41 mouse cellular contexts compared by ENCODE assay signal in the genomic region with DNA sequence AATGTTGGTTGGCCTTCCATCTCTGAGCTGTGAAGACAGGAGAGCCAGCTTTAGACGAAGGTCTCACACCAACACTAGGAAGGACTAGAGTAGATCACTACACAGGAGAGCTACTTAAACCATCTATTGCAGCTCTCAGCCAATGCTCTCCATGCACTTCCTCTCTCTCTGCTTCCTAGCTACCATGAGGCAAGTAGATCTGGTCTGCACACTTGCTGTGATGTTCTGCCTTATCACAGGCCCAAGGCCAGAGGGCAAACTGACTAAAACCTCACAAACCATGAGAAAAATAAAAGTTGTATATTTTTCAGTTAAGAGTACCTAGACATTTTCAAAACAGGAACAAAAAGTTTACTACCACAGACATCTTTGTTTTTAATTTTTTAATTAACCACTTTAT. TPM values are rescaled to one million over a fixed set of nuclear protein-coding genes. Genes with fewer than 3 reads are reported as not detected.
"Had no signal": no experiment of that assay in that cellular context is flagged by ENCODE, and none has a peak within 500 bp of the region (broad histone marks: within the 10 kb centered on the region; RNA-seq: fewer than 3 reads in every experiment).

No protein-coding gene starts in this region.

RNA-seq across cellular contexts. Expression of a gene that starts 10.0 kb away (rescaled TPM):
- total RNA-seq: heart, postnatal 10 days; heart, postnatal 14 days; heart, postnatal 25 days; heart, postnatal 36 days; heart, postnatal 4 days; hindbrain, postnatal 0 days; layer of hippocampus, adult 18-20 months; layer of hippocampus, adult 2 months; layer of hippocampus, adult 8-10 months; layer of hippocampus, postnatal 10 days; layer of hippocampus, postnatal 14 days; layer of hippocampus, postnatal 25 days; layer of hippocampus, postnatal 36 days; left cerebral cortex, adult 18-20 months had no signal
- polyA plus RNA-seq: heart, embryonic 10.5 days; heart, embryonic 11.5 days; heart, embryonic 12.5 days; heart, embryonic 13.5 days; heart, embryonic 14.5 days; heart, embryonic 15.5 days; heart, embryonic 16.5 days; hindbrain, embryonic 10.5 days; hindbrain, embryonic 11.5 days; hindbrain, embryonic 12.5 days; hindbrain, embryonic 13.5 days; hindbrain, embryonic 14.5 days; hindbrain, embryonic 15.5 days; hindbrain, embryonic 16.5 days; hindbrain, postnatal 0 days; inflammation-experienced regulatory T-cells, adult 6 months; intestine, embryonic 14.5 days; intestine, embryonic 15.5 days; intestine, embryonic 16.5 days; intestine, postnatal 0 days; kidney, adult 2 months; kidney, embryonic 14.5 days; kidney, embryonic 16.5 days; kidney, postnatal 0 days had no signal

RNA-seq across cellular contexts. Expression of a gene that starts 24.8 kb away (rescaled TPM):
- total RNA-seq: heart, postnatal 10 days; heart, postnatal 14 days; heart, postnatal 25 days; heart, postnatal 36 days; heart, postnatal 4 days; hematopoietic stem cell, adult 5-6 weeks; hindbrain, postnatal 0 days; layer of hippocampus, adult 18-20 months; layer of hippocampus, adult 2 months; layer of hippocampus, adult 8-10 months; layer of hippocampus, postnatal 10 days; layer of hippocampus, postnatal 14 days; layer of hippocampus, postnatal 25 days; layer of hippocampus, postnatal 36 days; left cerebral cortex, adult 18-20 months had no signal
- polyA plus RNA-seq: heart, embryonic 10.5 days; heart, embryonic 11.5 days; heart, embryonic 12.5 days; heart, embryonic 13.5 days; heart, embryonic 14.5 days; heart, embryonic 15.5 days; heart, embryonic 16.5 days; heart, postnatal 0 days; hindbrain, embryonic 10.5 days; hindbrain, embryonic 11.5 days; hindbrain, embryonic 12.5 days; hindbrain, embryonic 13.5 days; hindbrain, embryonic 14.5 days; hindbrain, embryonic 15.5 days; hindbrain, embryonic 16.5 days; hindbrain, postnatal 0 days; inflammation-experienced regulatory T-cells, adult 6 months; intestine, embryonic 14.5 days; intestine, embryonic 15.5 days; intestine, embryonic 16.5 days; intestine, postnatal 0 days; kidney, adult 2 months; kidney, embryonic 14.5 days; kidney, embryonic 15.5 days; kidney, embryonic 16.5 days; kidney, postnatal 0 days; large intestine, adult 2 months had no signal

RNA-seq across cellular contexts. Expression of a gene that starts 28.8 kb away (rescaled TPM):
- total RNA-seq: heart, postnatal 10 days; heart, postnatal 14 days; heart, postnatal 25 days; heart, postnatal 36 days; heart, postnatal 4 days; hematopoietic stem cell, adult 5-6 weeks; hindbrain, postnatal 0 days; layer of hippocampus, adult 18-20 months; layer of hippocampus, adult 2 months; layer of hippocampus, adult 8-10 months; layer of hippocampus, postnatal 10 days; layer of hippocampus, postnatal 14 days; layer of hippocampus, postnatal 25 days; layer of hippocampus, postnatal 36 days; left cerebral cortex, adult 18-20 months had no signal
- polyA plus RNA-seq: heart, embryonic 10.5 days; heart, embryonic 11.5 days; heart, embryonic 12.5 days; heart, embryonic 13.5 days; heart, embryonic 14.5 days; heart, embryonic 15.5 days; heart, embryonic 16.5 days; heart, postnatal 0 days; hindbrain, embryonic 10.5 days; hindbrain, embryonic 11.5 days; hindbrain, embryonic 12.5 days; hindbrain, embryonic 13.5 days; hindbrain, embryonic 14.5 days; hindbrain, embryonic 15.5 days; hindbrain, embryonic 16.5 days; inflammation-experienced regulatory T-cells, adult 6 months; intestine, embryonic 14.5 days; intestine, embryonic 15.5 days; intestine, embryonic 16.5 days; intestine, postnatal 0 days; kidney, adult 2 months; kidney, embryonic 14.5 days; kidney, embryonic 15.5 days; kidney, embryonic 16.5 days; kidney, postnatal 0 days; large intestine, adult 2 months had no signal

RNA-seq across cellular contexts. Expression of a gene that starts 39.4 kb away (rescaled TPM):
- total RNA-seq: heart, postnatal 10 days; heart, postnatal 14 days; heart, postnatal 25 days; heart, postnatal 36 days; heart, postnatal 4 days; hematopoietic stem cell, adult 5-6 weeks; hindbrain, postnatal 0 days; layer of hippocampus, adult 18-20 months; layer of hippocampus, adult 2 months; layer of hippocampus, adult 8-10 months; layer of hippocampus, postnatal 10 days; layer of hippocampus, postnatal 14 days; layer of hippocampus, postnatal 25 days; layer of hippocampus, postnatal 36 days; left cerebral cortex, adult 18-20 months had no signal
- polyA plus RNA-seq: heart, embryonic 10.5 days; heart, embryonic 11.5 days; heart, embryonic 12.5 days; heart, embryonic 13.5 days; heart, embryonic 14.5 days; heart, embryonic 15.5 days; heart, embryonic 16.5 days; heart, postnatal 0 days; hindbrain, embryonic 10.5 days; hindbrain, embryonic 11.5 days; hindbrain, embryonic 12.5 days; hindbrain, embryonic 13.5 days; hindbrain, embryonic 14.5 days; hindbrain, embryonic 15.5 days; hindbrain, embryonic 16.5 days; hindbrain, postnatal 0 days; inflammation-experienced regulatory T-cells, adult 6 months; intestine, embryonic 14.5 days; intestine, embryonic 15.5 days; intestine, embryonic 16.5 days; intestine, postnatal 0 days; kidney, adult 2 months; kidney, embryonic 14.5 days; kidney, embryonic 15.5 days; kidney, embryonic 16.5 days; kidney, postnatal 0 days; large intestine, adult 2 months had no signal

RNA-seq across cellular contexts. Expression of a gene that starts 40.6 kb away (rescaled TPM):
- total RNA-seq: heart, postnatal 10 days; heart, postnatal 14 days; heart, postnatal 25 days; heart, postnatal 36 days; heart, postnatal 4 days; hematopoietic stem cell, adult 5-6 weeks; hindbrain, postnatal 0 days; layer of hippocampus, adult 18-20 months; layer of hippocampus, adult 2 months; layer of hippocampus, adult 8-10 months; layer of hippocampus, postnatal 10 days; layer of hippocampus, postnatal 14 days; layer of hippocampus, postnatal 25 days; layer of hippocampus, postnatal 36 days; left cerebral cortex, adult 18-20 months had no signal
- polyA plus RNA-seq: heart, embryonic 10.5 days; heart, embryonic 11.5 days; heart, embryonic 12.5 days; heart, embryonic 13.5 days; heart, embryonic 14.5 days; heart, embryonic 15.5 days; heart, embryonic 16.5 days; heart, postnatal 0 days; hindbrain, embryonic 10.5 days; hindbrain, embryonic 11.5 days; hindbrain, embryonic 12.5 days; hindbrain, embryonic 13.5 days; hindbrain, embryonic 14.5 days; hindbrain, embryonic 15.5 days; hindbrain, embryonic 16.5 days; hindbrain, postnatal 0 days; inflammation-experienced regulatory T-cells, adult 6 months; intestine, embryonic 14.5 days; intestine, embryonic 15.5 days; intestine, embryonic 16.5 days; kidney, adult 2 months; kidney, embryonic 14.5 days; kidney, embryonic 15.5 days; kidney, embryonic 16.5 days; kidney, postnatal 0 days had no signal
